Mouse (Mus musculus) thymus, postnatal 10 days (tissue): ENCODE results near the gene Alg12.
"Not testable (repeated sequence)": the region's sequence is repeated elsewhere in the genome, so short reads cannot be mapped to it uniquely, and the experiment has no call there.

ENCODE experiments used
- DNase-seq, 2 experiments: peaks; one replicate each; pipeline ENCODE4 v3.0.0; 2021; ENCODE audit warnings: low spot score in 2 of 2

The Alg12 gene

GRCm38 (mm10) chr15:88792140-88792850, 26.8 kb downstream of the Alg12 start:
- no peak for DNase-seq

- DNase-seq: not testable (repeated sequence)
Observed at GRCm38 (mm10) chr15:88774630-88775029, 44.5 kb downstream of the Alg12 start.

- no peak for DNase-seq
Observed at GRCm38 (mm10) chr15:88768537-88768936, 50.6 kb downstream of the Alg12 start.

GRCm38 (mm10) chr15:88766139-88766538, 53.0 kb downstream of the Alg12 start:
- not testable (repeated sequence) for DNase-seq

GRCm38 (mm10) chr15:88761551-88761950, 57.6 kb downstream of the Alg12 start:
- DNase-seq: no peak

GRCm38 (mm10) chr15:88758061-88758460, 61.1 kb downstream of the Alg12 start:
- DNase-seq: no peak

- no peak for DNase-seq
Observed at GRCm38 (mm10) chr15:88755761-88756160, 63.4 kb downstream of the Alg12 start.
